Mouse (Mus musculus): Measurements from ENCODE around the gene Atic. TPM values are rescaled to one million over a fixed set of nuclear protein-coding genes. Genes with fewer than 3 reads are reported as not detected.

Gene Atic
- polyA plus RNA-seq, 2 experiments, result 56.0 to 67.8 TPM

DNA sequence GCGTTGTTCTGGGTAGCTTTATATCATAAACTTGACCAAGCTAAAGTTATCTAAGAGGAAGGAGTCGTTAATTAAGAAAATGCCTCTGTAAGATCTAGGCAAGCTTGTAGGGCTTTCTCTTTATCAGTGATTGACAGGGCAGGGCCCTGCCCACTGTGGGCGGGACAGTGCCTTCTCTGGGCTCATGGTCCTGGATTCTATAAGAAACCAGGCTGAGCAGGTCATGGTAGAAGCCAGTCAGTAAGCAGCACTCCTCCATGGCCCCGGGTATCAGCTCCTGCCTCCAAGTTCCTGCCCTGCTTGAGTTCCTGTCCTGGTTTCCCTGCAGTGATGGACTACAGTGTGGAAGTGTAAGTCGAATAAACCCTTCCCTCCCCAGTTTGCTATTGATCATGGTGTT is 53.0 kb downstream of the Atic start:
- H3K27ac ChIP-seq (replicated peaks; ENCODE audit: low read depth, low read length), result no peak overlapping the region
- no peaks in the 10 kb centered on the region for H3K27me3 ChIP-seq (ENCODE audit: control insufficient read depth, insufficient read depth, low read length)
- H3K4me3 ChIP-seq (replicated peaks; ENCODE audit: low read length), result no peak overlapping the region
- no peaks in the 10 kb centered on the region for H3K9me3 ChIP-seq (ENCODE audit: control insufficient read depth, low read length)
- DNase-seq (ENCODE audit: low spot score) (no peak), ATAC-seq (ENCODE audit: low FRiP score, low read depth) (no peak)
- no peak for TF ChIP-seq POLR2A (IDR thresholded peaks at IDR 0.05; ENCODE audit: borderline replicate concordance, extremely low read depth, insufficient read depth, insufficient read length)
- 90% methylated on average over 5 of the region's 5 CpGs for WGBS
- no peaks in the 10 kb centered on the region for H3K4me1 ChIP-seq (ENCODE audit: control insufficient read depth, insufficient read depth, low read length)
- H3K4me2 ChIP-seq (replicated peaks; ENCODE audit: low read depth, low read length, severe bottlenecking), result no peak overlapping the region
- H3K9ac ChIP-seq (ENCODE audit: low read depth, low read length, severe bottlenecking), result no peak overlapping the region
- peaks cover 94% of the 10 kb centered on the region for H3K36me3 ChIP-seq (ENCODE audit: control insufficient read depth, insufficient read depth, low read length)

GRCm38 (mm10) chr1:71612256-71612655 is 55.3 kb downstream of the Atic start:
- Histone ChIP-seq H3K4me2 (replicated peaks; ENCODE audit: low read depth, low read length, severe bottlenecking) (no peak overlapping the region), H3K27ac (replicated peaks; ENCODE audit: low read depth, low read length) (no peak overlapping the region), H3K4me1 (ENCODE audit: control insufficient read depth, insufficient read depth, low read length) (no peaks in the 10 kb centered on the region), H3K36me3 (ENCODE audit: control insufficient read depth, insufficient read depth, low read length) (peaks cover 94% of the 10 kb centered on the region), H3K9ac (ENCODE audit: low read depth, low read length, severe bottlenecking) (no peak overlapping the region), H3K27me3 (ENCODE audit: control insufficient read depth, insufficient read depth, low read length) (no peaks in the 10 kb centered on the region), H3K9me3 (ENCODE audit: control insufficient read depth, low read length) (no peaks in the 10 kb centered on the region), H3K4me3 (replicated peaks; ENCODE audit: low read length) (no peak overlapping the region)
- no peak for TF ChIP-seq POLR2A (IDR thresholded peaks at IDR 0.05; ENCODE audit: borderline replicate concordance, extremely low read depth, insufficient read depth, insufficient read length)
- 96% methylated on average over 21 of the region's 21 CpGs for WGBS
- no peak for ATAC-seq (ENCODE audit: low FRiP score, low read depth)
- DNase-seq (ENCODE audit: low spot score), result no peak

DNA sequence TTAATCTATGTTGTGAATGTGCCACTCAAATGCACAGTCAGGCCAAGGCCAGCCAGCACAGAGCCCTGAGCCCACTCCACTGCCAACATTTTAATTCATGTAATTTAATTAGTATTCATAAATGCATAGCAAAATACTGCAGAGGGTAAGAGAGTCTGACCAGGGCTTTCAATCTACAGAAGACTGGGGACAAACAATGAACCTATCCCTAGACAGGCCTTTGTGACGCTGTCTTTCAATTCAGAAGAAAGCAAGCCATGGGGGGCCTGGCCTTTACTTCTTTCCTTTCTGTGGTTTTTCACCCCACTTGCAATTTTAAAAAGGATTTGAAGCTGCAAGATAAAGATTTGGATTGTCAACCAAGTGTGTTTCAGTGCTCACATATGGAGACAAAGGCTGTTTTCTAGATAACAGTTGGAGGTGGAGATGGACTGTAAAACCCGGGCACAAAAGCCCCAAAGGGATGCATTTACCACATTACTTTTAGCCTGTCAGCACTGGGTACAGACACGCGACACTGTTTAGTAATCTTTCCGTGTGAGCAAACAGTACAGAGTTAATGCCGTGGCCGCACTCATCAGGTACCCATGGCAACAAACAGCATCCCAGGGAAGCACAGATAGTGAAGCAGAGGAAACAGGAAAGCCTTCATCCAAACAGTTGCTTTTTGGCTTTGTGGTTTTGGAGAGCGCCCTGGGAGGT is 57.7 kb downstream of the Atic start:
- no peak for TF ChIP-seq POLR2A (IDR thresholded peaks at IDR 0.05; ENCODE audit: borderline replicate concordance, extremely low read depth, insufficient read depth, insufficient read length)
- Histone ChIP-seq H3K4me1 (ENCODE audit: control insufficient read depth, insufficient read depth, low read length) (no peaks in the 10 kb centered on the region), H3K4me3 (replicated peaks; ENCODE audit: low read length) (no peak overlapping the region), H3K27ac (replicated peaks; ENCODE audit: low read depth, low read length) (no peak overlapping the region), H3K9me3 (ENCODE audit: control insufficient read depth, low read length) (no peaks in the 10 kb centered on the region), H3K4me2 (replicated peaks; ENCODE audit: low read depth, low read length, severe bottlenecking) (no peak overlapping the region), H3K9ac (ENCODE audit: low read depth, low read length, severe bottlenecking) (no peak overlapping the region), H3K36me3 (ENCODE audit: control insufficient read depth, insufficient read depth, low read length) (peaks cover 98% of the 10 kb centered on the region), H3K27me3 (ENCODE audit: control insufficient read depth, insufficient read depth, low read length) (no peaks in the 10 kb centered on the region)
- no peak for DNase-seq (ENCODE audit: low spot score)
- no peak for ATAC-seq (ENCODE audit: low FRiP score, low read depth)
- 91% methylated on average over 8 of the region's 8 CpGs for WGBS

- Histone ChIP-seq H3K27me3 (ENCODE audit: control insufficient read depth, insufficient read depth, low read length) (no peaks in the 10 kb centered on the region), H3K4me3 (replicated peaks; ENCODE audit: low read length) (no peak overlapping the region), H3K4me1 (ENCODE audit: control insufficient read depth, insufficient read depth, low read length) (no peaks in the 10 kb centered on the region), H3K9ac (ENCODE audit: low read depth, low read length, severe bottlenecking) (no peak overlapping the region), H3K27ac (replicated peaks; ENCODE audit: low read depth, low read length) (no peak overlapping the region), H3K36me3 (ENCODE audit: control insufficient read depth, insufficient read depth, low read length) (peaks cover 89% of the 10 kb centered on the region), H3K9me3 (ENCODE audit: control insufficient read depth, low read length) (no peaks in the 10 kb centered on the region), H3K4me2 (replicated peaks; ENCODE audit: low read depth, low read length, severe bottlenecking) (no peak overlapping the region)
- ATAC-seq (ENCODE audit: low FRiP score, low read depth) (no peak), DNase-seq (ENCODE audit: low spot score) (no peak)
- no peak for TF ChIP-seq POLR2A (IDR thresholded peaks at IDR 0.05; ENCODE audit: borderline replicate concordance, extremely low read depth, insufficient read depth, insufficient read length)
- WGBS, result 91% methylated on average over 2 of the region's 2 CpGs
Observed at GRCm38 (mm10) chr1:71621526-71621925, 64.6 kb downstream of the Atic start.

- Histone ChIP-seq H3K4me1 (ENCODE audit: control insufficient read depth, insufficient read depth, low read length) (no peaks in the 10 kb centered on the region), H3K4me3 (replicated peaks; ENCODE audit: low read length) (no peak overlapping the region), H3K9ac (ENCODE audit: low read depth, low read length, severe bottlenecking) (no peak overlapping the region), H3K27ac (replicated peaks; ENCODE audit: low read depth, low read length) (no peak overlapping the region), H3K4me2 (replicated peaks; ENCODE audit: low read depth, low read length, severe bottlenecking) (no peak overlapping the region), H3K9me3 (ENCODE audit: control insufficient read depth, low read length) (no peaks in the 10 kb centered on the region), H3K36me3 (ENCODE audit: control insufficient read depth, insufficient read depth, low read length) (peaks cover 89% of the 10 kb centered on the region), H3K27me3 (ENCODE audit: control insufficient read depth, insufficient read depth, low read length) (no peaks in the 10 kb centered on the region)
- 94% methylated on average over 6 of the region's 6 CpGs for WGBS
- DNase-seq (ENCODE audit: low spot score), result no peak
- no peak for TF ChIP-seq POLR2A (IDR thresholded peaks at IDR 0.05; ENCODE audit: borderline replicate concordance, extremely low read depth, insufficient read depth, insufficient read length)
- no peak for ATAC-seq (ENCODE audit: low FRiP score, low read depth)
Observed at GRCm38 (mm10) chr1:71623625-71624024, 66.7 kb downstream of the Atic start.

Other genes with a start within 250 kb of the Atic start
- gene Abca12, start 142.2 kb upstream of the Atic start, polyA plus RNA-seq (2012; rRNA removed), result 1.5 and 1.9 TPM in 2 replicates
- gene Abca12, start 142.2 kb upstream of the Atic start, polyA plus RNA-seq (2014; fragmentation: Nextera tagmentation; extraction: Ambion mirVana), result 3.2 and 3.7 TPM in 2 replicates
- gene Fn1, start 96.0 kb downstream of the Atic start, polyA plus RNA-seq (2012; rRNA removed), result 628 and 639 TPM in 2 replicates
- gene Fn1, start 96.0 kb downstream of the Atic start, polyA plus RNA-seq (2014; fragmentation: Nextera tagmentation; extraction: Ambion mirVana), result 232 and 252 TPM in 2 replicates